Mouse (Mus musculus) ES-Bruce4 (cell line): ENCODE data around the gene Synj1.

Source experiments
- CTCF ChIP-seq: IDR thresholded peaks from one replicate; pipeline ENCODE4 v1.8.1; 2011; ENCODE audit warnings: low read depth, low read length
- EP300 ChIP-seq: IDR thresholded peaks from 2 replicates; pipeline ENCODE4 v1.6.1; 2011; ENCODE audit warnings: low read depth, low read length; ENCODE audit not compliant: insufficient read depth
- POLR2A ChIP-seq: IDR thresholded peaks from one replicate; pipeline ENCODE4 v1.8.1; 2011; ENCODE audit warnings: low read length; ENCODE audit not compliant: insufficient read depth

DNA sequence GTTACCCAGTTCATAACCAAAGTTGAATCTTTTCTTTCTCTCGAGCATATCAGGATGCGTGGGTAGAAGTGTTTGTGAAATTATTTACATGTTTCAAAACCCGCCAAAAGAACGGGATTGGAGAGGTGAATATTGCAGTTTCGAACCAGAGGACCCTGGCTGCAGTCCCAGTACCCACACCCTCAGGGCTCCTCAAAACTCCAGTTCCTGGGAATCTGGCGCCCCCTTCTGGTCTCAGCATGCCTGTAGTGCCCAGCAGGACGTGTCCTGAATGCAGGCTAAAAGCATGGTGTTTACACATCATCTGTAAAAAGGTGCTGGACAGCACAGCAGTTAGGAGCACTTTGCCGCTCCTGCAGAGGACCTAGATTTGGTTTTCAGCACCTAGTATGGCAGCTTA, 34.4 kb upstream of the Synj1 start:
- TF ChIP-seq EP300 (0 out of 2 replicates have a peak, but pooled peaks have one; percentile 5), CTCF (peak; percentile 87), POLR2A (no peak)
